Mouse (Mus musculus): ENCODE results near the gene Synj1. TPM values are rescaled to one million over a fixed set of nuclear protein-coding genes. Genes with fewer than 3 reads are reported as not detected.

The Synj1 gene
- polyA plus RNA-seq, 1 experiment: 11.3 TPM

GRCm38 (mm10) chr16:90955494-90955893 is 55.6 kb downstream of the Synj1 start:
- Histone ChIP-seq H3K36me3 (ENCODE audit: control insufficient read depth, insufficient read depth) (peaks cover 16% of the 10 kb centered on the region), H3K4me3 (ENCODE audit: insufficient read depth, poor library complexity, severe bottlenecking) (no peak overlapping the region), H3ac (ENCODE audit: control insufficient read depth, insufficient read length, low read depth) (no peak overlapping the region), H3K79me2 (ENCODE audit: control insufficient read depth, insufficient read depth) (no peaks in the 10 kb centered on the region), H3K79me3 (ENCODE audit: low read depth) (no peaks in the 10 kb centered on the region), H3K27me3 (ENCODE audit: control insufficient read depth, insufficient read depth, insufficient read length) (no peaks in the 10 kb centered on the region)
- no peak for TF ChIP-seq CEBPB (IDR thresholded peaks at IDR 0.05; ENCODE audit: low read depth)

DNA sequence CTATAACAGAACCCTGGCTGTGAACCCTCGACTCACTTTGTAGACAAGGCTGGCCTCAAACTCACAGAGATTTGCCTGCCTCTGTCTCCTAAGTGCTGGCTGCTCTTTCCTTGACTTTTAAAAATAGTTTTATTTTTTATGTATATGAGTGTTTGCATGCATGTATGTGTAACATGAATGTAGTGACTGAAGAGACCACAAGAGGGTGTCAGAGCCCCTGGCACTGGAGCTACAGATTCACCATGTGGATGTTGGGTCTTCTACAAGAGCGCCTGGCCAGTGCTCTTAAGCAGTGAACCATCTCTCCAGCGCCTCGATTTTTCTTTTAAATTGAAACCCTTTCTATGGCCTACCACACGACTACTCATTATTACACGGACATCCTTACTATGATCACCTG is 57.3 kb downstream of the Synj1 start:
- Histone ChIP-seq H3K27me3 (ENCODE audit: control insufficient read depth, insufficient read depth, insufficient read length) (no peaks in the 10 kb centered on the region), H3ac (ENCODE audit: control insufficient read depth, insufficient read length, low read depth) (no peak overlapping the region), H3K79me2 (ENCODE audit: control insufficient read depth, insufficient read depth) (no peaks in the 10 kb centered on the region), H3K36me3 (ENCODE audit: control insufficient read depth, insufficient read depth) (peaks cover 16% of the 10 kb centered on the region), H3K4me3 (ENCODE audit: insufficient read depth, poor library complexity, severe bottlenecking) (no peak overlapping the region), H3K79me3 (ENCODE audit: low read depth) (no peaks in the 10 kb centered on the region)
- TF ChIP-seq MYOG (IDR thresholded peaks at IDR 0.05; ENCODE audit: control insufficient read depth, extremely low read depth, insufficient read length) (no peak), USF1 (IDR thresholded peaks at IDR 0.05; ENCODE audit: low read depth) (no peak), CTCF (IDR thresholded peaks at IDR 0.05; ENCODE audit: control insufficient read depth, insufficient read depth, insufficient read length) (no peak)

DNA sequence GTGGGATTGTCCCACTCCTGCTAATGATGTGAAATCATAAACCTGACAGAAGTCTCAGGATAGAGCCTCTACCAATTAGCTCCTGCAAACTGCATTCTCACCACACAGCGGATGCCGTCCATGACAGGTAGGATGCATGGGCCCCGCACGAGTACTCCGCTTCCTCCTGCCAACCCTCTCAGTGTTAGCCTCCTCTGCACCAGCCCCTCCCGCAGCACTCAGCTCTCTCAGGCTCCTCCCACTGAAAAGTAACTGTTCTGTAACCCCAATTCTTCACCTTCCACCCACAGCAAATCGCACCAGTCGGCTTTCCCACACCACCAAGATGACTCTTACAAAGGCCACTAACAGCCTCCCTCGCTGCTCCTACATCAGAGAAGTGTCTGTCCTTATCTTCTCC is 58.0 kb downstream of the Synj1 start:
- TF ChIP-seq MYOG (IDR thresholded peaks at IDR 0.05; ENCODE audit: control insufficient read depth, extremely low read depth, insufficient read length): no peak
- no peak for TF ChIP-seq CEBPB (IDR thresholded peaks at IDR 0.05; ENCODE audit: low read depth)
- no peak for TF ChIP-seq CTCF (IDR thresholded peaks at IDR 0.05; ENCODE audit: control insufficient read depth, insufficient read depth, insufficient read length)
- TF ChIP-seq FOSL1 (IDR thresholded peaks at IDR 0.05; ENCODE audit: insufficient read depth, low read length, poor library complexity, severe bottlenecking): no peak
- Histone ChIP-seq H3ac (ENCODE audit: control insufficient read depth, insufficient read length, low read depth) (no peak overlapping the region), H3K79me2 (ENCODE audit: control insufficient read depth, insufficient read depth) (no peaks in the 10 kb centered on the region), H3K4me3 (ENCODE audit: insufficient read depth, poor library complexity, severe bottlenecking) (no peak overlapping the region), H3K36me3 (ENCODE audit: control insufficient read depth, insufficient read depth) (peaks cover 16% of the 10 kb centered on the region), H3K79me3 (ENCODE audit: low read depth) (no peaks in the 10 kb centered on the region), H3K27me3 (ENCODE audit: control insufficient read depth, insufficient read depth, insufficient read length) (no peaks in the 10 kb centered on the region)

DNA sequence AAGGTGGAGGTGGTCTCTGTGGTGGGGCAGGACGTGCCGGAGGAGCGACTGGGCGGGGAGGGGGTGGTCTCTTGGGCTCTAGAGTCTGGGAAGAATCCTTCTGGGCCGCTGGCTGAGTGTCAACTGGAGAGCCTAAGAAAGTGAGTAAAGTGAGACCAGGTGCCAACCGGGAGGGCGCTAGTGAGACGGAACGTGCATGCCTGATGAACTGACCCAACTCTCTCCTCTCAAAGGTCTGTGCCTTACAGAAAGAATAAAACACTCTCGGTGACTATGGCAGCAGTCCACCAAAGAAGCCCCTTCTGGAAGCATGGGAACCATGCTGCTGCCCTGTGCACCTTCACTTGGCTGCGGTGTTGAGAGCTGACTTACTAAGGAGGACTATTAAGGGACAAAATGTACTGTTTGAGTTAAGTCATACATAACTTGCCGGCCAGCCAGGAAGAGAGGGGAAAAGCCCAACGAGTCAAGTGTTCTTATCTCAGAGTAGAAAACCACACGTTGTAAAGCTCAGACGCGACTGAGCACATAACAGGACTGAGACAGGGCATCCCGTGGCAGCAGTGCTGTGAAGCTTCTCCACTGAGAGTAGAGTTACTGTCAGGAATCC is 60.6 kb downstream of the Synj1 start:
- peaks cover 5% of the 10 kb centered on the region for H3K36me3 ChIP-seq (ENCODE audit: control insufficient read depth, insufficient read depth)
- TF ChIP-seq USF1 (IDR thresholded peaks at IDR 0.05; ENCODE audit: low read depth) (no peak), CEBPB (IDR thresholded peaks at IDR 0.05; ENCODE audit: low read depth) (no peak), FOSL1 (IDR thresholded peaks at IDR 0.05; ENCODE audit: insufficient read depth, low read length, poor library complexity, severe bottlenecking) (no peak), MAX (IDR thresholded peaks at IDR 0.05) (no peak), CTCF (IDR thresholded peaks at IDR 0.05; ENCODE audit: control insufficient read depth, insufficient read depth, insufficient read length) (no peak), MYOD1 (IDR thresholded peaks at IDR 0.05; ENCODE audit: control insufficient read depth, insufficient read length, low read depth) (no peak), MYOG (IDR thresholded peaks at IDR 0.05; ENCODE audit: control insufficient read depth, extremely low read depth, insufficient read length) (no peak)
- H3K27me3 ChIP-seq (ENCODE audit: control insufficient read depth, insufficient read depth, insufficient read length): no peaks in the 10 kb centered on the region
- H3ac ChIP-seq (ENCODE audit: control insufficient read depth, insufficient read length, low read depth): no peak overlapping the region
- H3K79me2 ChIP-seq (ENCODE audit: control insufficient read depth, insufficient read depth): no peaks in the 10 kb centered on the region
- no peaks in the 10 kb centered on the region for H3K79me3 ChIP-seq (ENCODE audit: low read depth)
- H3K4me3 ChIP-seq (ENCODE audit: insufficient read depth, poor library complexity, severe bottlenecking): no peak overlapping the region

DNA sequence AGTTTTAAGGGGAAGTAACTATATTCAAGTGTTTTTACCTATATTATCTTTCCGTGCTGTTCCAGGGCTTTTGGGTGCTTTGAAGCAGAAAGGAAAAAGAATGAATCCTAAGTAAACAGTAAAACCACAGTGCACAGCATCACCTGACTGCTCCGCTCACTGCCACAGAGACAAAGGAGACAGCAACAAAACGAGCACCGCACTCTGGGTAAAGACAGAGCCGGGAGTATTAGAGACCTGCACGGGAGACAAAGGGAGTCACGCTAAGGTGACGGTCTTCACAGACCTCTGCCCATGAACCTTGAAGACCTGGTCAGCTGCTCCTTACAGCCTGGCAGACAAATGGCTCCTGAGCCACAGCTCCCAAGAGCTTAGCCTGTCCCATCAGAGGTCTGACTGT is 64.1 kb downstream of the Synj1 start:
- TF ChIP-seq USF1 (IDR thresholded peaks at IDR 0.05; ENCODE audit: low read depth): no peak
- TF ChIP-seq CEBPB (IDR thresholded peaks at IDR 0.05; ENCODE audit: low read depth): no peak
- no peaks in the 10 kb centered on the region for H3K79me2 ChIP-seq (ENCODE audit: control insufficient read depth, insufficient read depth)

GRCm38 (mm10) chr16:90941246-90941645 is 69.9 kb downstream of the Synj1 start:
- Histone ChIP-seq H3ac (ENCODE audit: control insufficient read depth, insufficient read length, low read depth) (no peak overlapping the region), H3K79me2 (ENCODE audit: control insufficient read depth, insufficient read depth) (no peaks in the 10 kb centered on the region), H3K79me3 (ENCODE audit: low read depth) (no peaks in the 10 kb centered on the region), H3K27me3 (ENCODE audit: control insufficient read depth, insufficient read depth, insufficient read length) (no peaks in the 10 kb centered on the region), H3K4me3 (ENCODE audit: insufficient read depth, poor library complexity, severe bottlenecking) (no peak overlapping the region), H3K36me3 (ENCODE audit: control insufficient read depth, insufficient read depth) (peaks cover 17% of the 10 kb centered on the region)
- no peak for TF ChIP-seq CEBPB (IDR thresholded peaks at IDR 0.05; ENCODE audit: low read depth)
- TF ChIP-seq CTCF (IDR thresholded peaks at IDR 0.05; ENCODE audit: control insufficient read depth, insufficient read depth, insufficient read length): no peak
- TF ChIP-seq USF1 (IDR thresholded peaks at IDR 0.05; ENCODE audit: low read depth): no peak
- no peak for TF ChIP-seq MAX (IDR thresholded peaks at IDR 0.05)
- no peak for TF ChIP-seq MYOD1 (IDR thresholded peaks at IDR 0.05; ENCODE audit: control insufficient read depth, insufficient read length, low read depth)

More for the DNA sequence above, 64.1 kb downstream of the Synj1 start:
- no peak overlapping the region for H3ac ChIP-seq (ENCODE audit: control insufficient read depth, insufficient read length, low read depth)
- H3K27me3 ChIP-seq (ENCODE audit: control insufficient read depth, insufficient read depth, insufficient read length): no peaks in the 10 kb centered on the region
- no peaks in the 10 kb centered on the region for H3K79me3 ChIP-seq (ENCODE audit: low read depth)
- no peak overlapping the region for H3K4me3 ChIP-seq (ENCODE audit: insufficient read depth, poor library complexity, severe bottlenecking)
- H3K36me3 ChIP-seq (ENCODE audit: control insufficient read depth, insufficient read depth): peaks cover 6% of the 10 kb centered on the region
